Mouse (Mus musculus) midbrain, embryonic 13.5 days (tissue): Measurements from ENCODE around the gene Cd80. TPM values are rescaled to one million over a fixed set of nuclear protein-coding genes. Genes with fewer than 3 reads are reported as not detected.

Experiments used
- ATAC-seq: fragments of 200-750 bp; cut with Nextera tagmentation; 2 replicates; pipeline ENCODE4 v1.8.0; 2017; ENCODE audit warnings: mild to moderate bottlenecking, moderate TSS enrichment, moderate library complexity
- H3K27ac ChIP-seq: fragments of 300-500 bp; sonication (generic); 2 replicates; pipeline ENCODE4 v1.5.1; 2015; ENCODE audit warnings: inconsistent platforms, mild to moderate bottlenecking, moderate library complexity
- H3K27me3 ChIP-seq: fragments of 300-500 bp; sonication (generic); 2 replicates; pipeline ENCODE4 v1.6.1; 2015; ENCODE audit warnings: mild to moderate bottlenecking, inconsistent platforms
- H3K36me3 ChIP-seq: fragments of 300-500 bp; sonication (generic); 2 replicates; pipeline ENCODE4 v1.6.1; 2015; ENCODE audit warnings: mild to moderate bottlenecking, inconsistent platforms
- H3K4me1 ChIP-seq: fragments of 300-500 bp; sonication (generic); replicated peaks from 2 replicates; pipeline ENCODE4 v1.6.1; 2015; ENCODE audit warnings: inconsistent platforms
- H3K4me2 ChIP-seq: fragments of 300-500 bp; sonication (generic); replicated peaks from 2 replicates; pipeline ENCODE4 v1.6.1; 2015; ENCODE audit warnings: moderate library complexity, mild to moderate bottlenecking, inconsistent platforms
- H3K4me3 ChIP-seq: fragments of 300-500 bp; sonication (generic); replicated peaks from 2 replicates; pipeline ENCODE4 v1.5.1; 2015; ENCODE audit warnings: mild to moderate bottlenecking, inconsistent platforms
- H3K9ac ChIP-seq: fragments of 300-500 bp; sonication (generic); replicated peaks from 2 replicates; pipeline ENCODE4 v1.6.1; 2015; ENCODE audit warnings: mild to moderate bottlenecking, inconsistent platforms
- H3K9me3 ChIP-seq: fragments of 300-500 bp; sonication (generic); 2 replicates; pipeline ENCODE4 v1.6.1; 2016; ENCODE audit warnings: mild to moderate bottlenecking, inconsistent platforms
- WGBS: fragments of 180-500 bp; shearing (Covaris S2); methylation state at CpG from one replicate; pipeline ENCODE4 v1.1.7; 2015; 5-methylcytosine and 5-hydroxymethylcytosine counted together
- polyA plus RNA-seq: library from polyadenylated mRNA; unstranded; fragments of >200 nt; fragmentation: Nextera tagmentation; extraction: Ambion mirVana; gene quantifications from 2 replicates; pipeline ENCODE4 v1.2.1, GENCODE M21; 2015

The Cd80 gene
- polyA plus RNA-seq, result 0.54 and 0.69 TPM in 2 replicates

DNA sequence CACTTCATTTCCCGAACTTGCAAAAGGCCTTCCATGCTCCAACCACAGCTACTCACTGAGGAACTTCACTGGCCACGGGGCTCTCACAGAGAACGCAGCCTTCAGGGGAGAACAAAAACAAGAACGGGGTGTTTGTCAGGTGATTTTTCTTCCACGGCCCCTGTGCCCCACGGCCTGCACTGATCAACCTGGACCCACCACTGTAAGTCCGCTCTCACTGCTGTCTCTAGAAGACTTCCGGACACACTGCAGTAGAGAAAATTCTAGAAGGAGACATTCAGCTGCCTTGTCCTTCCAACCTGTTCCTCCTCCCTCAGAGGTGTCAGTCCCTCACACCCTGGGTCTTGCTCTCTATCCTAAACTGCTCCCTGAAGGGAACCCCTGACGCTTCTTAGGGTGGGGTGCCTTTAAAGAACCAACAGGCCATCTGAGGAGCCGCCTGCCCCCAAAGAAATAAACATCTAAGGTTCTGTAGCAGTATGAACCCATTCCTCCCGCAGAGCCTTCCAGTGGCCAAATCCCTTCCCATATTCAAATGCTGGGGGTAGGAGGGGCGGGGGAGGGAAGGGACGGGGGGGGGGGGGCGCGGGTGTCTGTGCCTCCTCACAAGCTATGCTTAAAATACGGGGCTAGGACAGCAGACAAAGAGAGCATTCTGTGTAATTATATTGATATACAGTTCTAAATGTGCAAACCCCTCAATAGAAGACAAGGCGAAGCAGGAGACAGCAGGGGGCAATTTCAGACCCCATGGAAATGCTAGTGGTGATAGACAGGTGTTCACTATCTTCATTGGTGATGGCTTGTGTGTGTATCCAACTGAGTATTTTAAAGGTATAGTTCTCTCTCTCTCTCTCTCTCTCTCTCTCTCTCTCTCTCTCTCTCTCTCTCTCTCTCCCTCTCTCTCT lies at the start of gene Cd80:
Gene Cd80 (plus strand): TSS at position 51 of the 908 bp plus-strand sequence.
- no peak within 1 kb of the TSS for H3K4me2 ChIP-seq
- peaks cover under 1% of the 10 kb centered on the region; the same call in 1 of the 2 replicates for H3K36me3 ChIP-seq
- no peak within 1 kb of the TSS for H3K27ac ChIP-seq
- no peak within 1 kb of the TSS for H3K9ac ChIP-seq
- ATAC-seq, result no peak
- H3K9me3 ChIP-seq, result no peaks in the 10 kb centered on the region
- H3K4me1 ChIP-seq, result peaks cover 12% of the 10 kb centered on the region
- H3K27me3 ChIP-seq, result no peaks in the 10 kb centered on the region
- H3K4me3 ChIP-seq, result no peak within 1 kb of the TSS
- 78% methylated on average over 17 of the region's 17 CpGs for WGBS

DNA sequence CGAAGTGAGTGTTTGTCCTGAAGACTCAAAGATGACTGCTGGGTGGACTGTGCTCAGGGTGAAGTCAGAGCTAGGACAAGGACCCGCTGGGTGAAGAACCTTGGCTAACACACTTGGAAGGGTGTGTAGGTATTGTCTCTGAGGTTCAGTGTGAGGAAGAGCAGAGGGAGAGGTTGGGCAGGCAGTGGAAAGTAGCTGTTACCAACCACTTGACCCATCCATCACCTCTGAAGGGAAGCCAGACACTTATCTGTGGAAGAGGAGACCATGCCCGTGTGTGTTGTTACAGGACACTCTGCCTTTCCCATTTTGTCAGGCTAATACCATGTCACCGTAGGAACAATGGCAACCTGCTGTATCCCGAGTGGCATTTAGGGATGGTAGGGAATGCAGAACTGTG lies 49.1 kb upstream of the Cd80 start:
- no peak for ATAC-seq
- no peak overlapping the region for H3K4me2 ChIP-seq
- WGBS, result 77% methylated on average over 5 of the region's 5 CpGs
- H3K9me3 ChIP-seq, result no peaks in the 10 kb centered on the region
- no peaks in the 10 kb centered on the region for H3K36me3 ChIP-seq
- H3K9ac ChIP-seq, result no peak overlapping the region
- H3K4me3 ChIP-seq, result no peak overlapping the region
- H3K27ac ChIP-seq, result no peak overlapping the region
- H3K27me3 ChIP-seq, result no peaks in the 10 kb centered on the region
- no peaks in the 10 kb centered on the region for H3K4me1 ChIP-seq

GRCm38 (mm10) chr16:38406708-38407107 lies 48.7 kb upstream of the Cd80 start:
- Histone ChIP-seq H3K4me1 (no peaks in the 10 kb centered on the region), H3K4me3 (no peak overlapping the region), H3K9me3 (no peaks in the 10 kb centered on the region), H3K27ac (no peak overlapping the region), H3K9ac (no peak overlapping the region), H3K4me2 (no peak overlapping the region), H3K36me3 (no peaks in the 10 kb centered on the region), H3K27me3 (no peaks in the 10 kb centered on the region)
- WGBS, result 88% methylated on average over 6 of the region's 6 CpGs
- ATAC-seq, result no peak

DNA sequence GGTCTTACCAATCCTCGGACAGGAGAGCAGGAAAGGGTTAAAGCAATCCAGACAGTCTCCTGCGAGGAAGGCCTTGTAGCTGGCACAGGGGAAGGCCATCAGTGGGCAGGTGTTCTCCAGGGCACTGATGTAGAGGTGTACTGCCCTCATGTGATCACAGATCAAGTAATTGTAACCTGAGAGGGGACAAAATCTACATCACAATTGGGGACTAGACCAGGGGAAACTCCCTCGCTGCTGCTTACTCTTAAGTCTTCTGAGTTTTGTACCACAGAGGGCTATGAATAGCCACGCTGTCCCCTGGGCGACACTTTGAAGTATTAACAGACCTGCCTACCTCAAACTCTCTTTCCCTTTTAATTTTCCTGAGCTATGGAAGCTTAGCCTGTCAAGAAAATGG lies 47.8 kb upstream of the Cd80 start:
- WGBS, result 37% methylated on average over 5 of the region's 5 CpGs

DNA sequence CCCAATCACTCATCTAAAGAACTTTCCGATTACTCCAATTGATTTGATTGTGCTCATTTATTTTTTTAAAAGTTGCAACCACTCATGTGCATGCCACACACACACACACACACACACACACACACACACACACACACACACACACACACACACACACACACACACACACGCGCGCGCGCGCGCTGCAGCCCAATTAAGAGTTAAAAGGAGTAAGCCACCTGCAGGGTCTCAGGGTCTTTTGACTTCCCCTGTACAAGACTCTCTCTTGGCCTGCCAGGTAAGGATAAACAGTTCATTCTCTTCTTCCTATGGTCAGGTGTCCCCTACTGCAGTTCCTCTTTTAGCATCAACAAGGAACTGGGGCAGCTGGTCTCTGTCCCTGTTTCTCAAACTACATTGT lies 46.9 kb upstream of the Cd80 start:
- Histone ChIP-seq H3K27ac (no peak overlapping the region), H3K4me2 (no peak overlapping the region), H3K36me3 (no peaks in the 10 kb centered on the region), H3K4me1 (no peaks in the 10 kb centered on the region), H3K27me3 (no peaks in the 10 kb centered on the region), H3K4me3 (no peak overlapping the region), H3K9me3 (no peaks in the 10 kb centered on the region), H3K9ac (no peak overlapping the region)
- no peak for ATAC-seq
- WGBS, result 97% methylated on average over 8 of the region's 8 CpGs

More for the DNA sequence above, 47.8 kb upstream of the Cd80 start:
- H3K27me3 ChIP-seq, result no peaks in the 10 kb centered on the region
- H3K4me3 ChIP-seq, result no peak overlapping the region
- no peaks in the 10 kb centered on the region for H3K36me3 ChIP-seq
- H3K4me1 ChIP-seq, result no peaks in the 10 kb centered on the region
- H3K9me3 ChIP-seq, result no peaks in the 10 kb centered on the region
- no peak overlapping the region for H3K27ac ChIP-seq
- H3K4me2 ChIP-seq, result no peak overlapping the region
- ATAC-seq, result no peak
- H3K9ac ChIP-seq, result no peak overlapping the region

GRCm38 (mm10) chr16:38414953-38415352 lies 40.4 kb upstream of the Cd80 start:
- H3K4me3 ChIP-seq, result no peak overlapping the region
- 83% methylated on average over 7 of the region's 7 CpGs for WGBS
- H3K4me2 ChIP-seq, result no peak overlapping the region
- no peaks in the 10 kb centered on the region for H3K36me3 ChIP-seq
- H3K27me3 ChIP-seq, result no peaks in the 10 kb centered on the region
- H3K9me3 ChIP-seq, result no peaks in the 10 kb centered on the region
- H3K4me1 ChIP-seq, result no peaks in the 10 kb centered on the region
- no peak overlapping the region for H3K9ac ChIP-seq
- no peak overlapping the region for H3K27ac ChIP-seq
- no peak for ATAC-seq

GRCm38 (mm10) chr16:38425374-38425773 lies 30.0 kb upstream of the Cd80 start:
- Histone ChIP-seq H3K4me3 (no peak overlapping the region), H3K9ac (no peak overlapping the region), H3K4me2 (no peak overlapping the region), H3K27me3 (no peaks in the 10 kb centered on the region), H3K27ac (no peak overlapping the region), H3K36me3 (no peaks in the 10 kb centered on the region), H3K4me1 (no peaks in the 10 kb centered on the region), H3K9me3 (no peaks in the 10 kb centered on the region)
- 89% methylated on average over 2 of the region's 2 CpGs for WGBS
- ATAC-seq, result no peak

GRCm38 (mm10) chr16:38425799-38426198 lies 29.6 kb upstream of the Cd80 start:
- no peak overlapping the region for H3K27ac ChIP-seq
- 89% methylated on average over 1 of the region's 1 CpGs for WGBS

GRCm38 (mm10) chr16:38431446-38432185 lies 23.7 kb upstream of the Cd80 start:
- no peak for ATAC-seq
- 36% methylated on average over 13 of the region's 13 CpGs for WGBS

More at GRCm38 (mm10) chr16:38425799-38426198, 29.6 kb upstream of the Cd80 start:
- Histone ChIP-seq H3K9me3 (no peaks in the 10 kb centered on the region), H3K27me3 (no peaks in the 10 kb centered on the region), H3K36me3 (no peaks in the 10 kb centered on the region), H3K4me1 (no peaks in the 10 kb centered on the region), H3K4me2 (no peak overlapping the region), H3K4me3 (no peak overlapping the region), H3K9ac (no peak overlapping the region)
- no peak for ATAC-seq

DNA sequence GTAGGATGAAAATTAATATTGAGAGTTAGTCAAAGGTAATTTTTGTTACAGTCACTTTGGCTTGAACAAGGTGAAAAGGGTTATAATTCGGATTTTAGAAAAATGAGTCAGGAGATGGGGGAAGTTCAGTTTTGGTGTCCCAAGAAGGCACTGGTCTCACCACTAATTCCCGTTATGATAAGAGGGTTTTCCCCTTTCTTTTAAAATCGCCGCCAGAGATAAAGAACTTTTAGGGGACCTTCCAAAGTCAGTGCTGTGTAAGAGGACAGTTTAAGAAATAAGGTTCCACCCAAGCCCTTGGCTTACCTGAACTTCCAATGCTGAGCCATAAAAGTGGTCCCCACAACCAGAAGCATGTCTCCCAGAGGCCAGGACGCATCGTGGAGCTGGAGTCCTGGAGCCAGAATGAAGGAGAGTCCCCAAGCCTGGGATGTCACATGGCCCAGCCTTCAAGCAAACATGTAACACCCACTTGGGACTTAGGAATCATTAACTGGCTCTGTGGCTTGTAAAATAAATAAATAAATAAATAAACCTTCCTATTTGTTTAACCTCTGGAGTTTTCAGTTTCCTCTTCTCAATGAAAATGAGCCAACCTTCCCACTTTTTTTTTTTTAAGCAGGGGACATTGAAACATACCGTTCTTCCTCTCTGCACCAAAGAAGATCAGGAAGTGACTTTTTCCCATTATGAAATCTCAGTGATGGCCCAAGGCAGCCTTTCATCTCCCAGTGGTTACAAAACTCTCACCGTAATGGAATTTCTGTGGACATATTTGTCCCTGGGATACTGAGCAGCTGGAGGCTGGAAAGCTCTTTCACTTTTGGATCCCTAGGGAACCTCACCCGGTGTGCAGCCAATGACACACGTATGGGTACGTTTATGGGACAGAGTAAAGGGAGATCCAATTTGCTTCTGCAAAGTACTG lies 22.6 kb upstream of the Cd80 start, which contains the start of gene Pla1a:
Gene Pla1a (minus strand): TSS at position 648 of the 928 bp plus-strand sequence.
- Histone ChIP-seq H3K4me3 (no peak within 1 kb of the TSS), H3K27me3 (no peaks in the 10 kb centered on the region), H3K9ac (no peak within 1 kb of the TSS), H3K27ac (no peak within 1 kb of the TSS), H3K36me3 (no peaks in the 10 kb centered on the region), H3K4me1 (no peaks in the 10 kb centered on the region), H3K4me2 (no peak within 1 kb of the TSS), H3K9me3 (no peaks in the 10 kb centered on the region)
- no peak for ATAC-seq
- 88% methylated on average over 11 of the region's 11 CpGs for WGBS

More at GRCm38 (mm10) chr16:38431446-38432185, 23.7 kb upstream of the Cd80 start:
- no peak overlapping the region for H3K4me3 ChIP-seq
- H3K27ac ChIP-seq, result no peak overlapping the region
- H3K9ac ChIP-seq, result no peak overlapping the region
- no peaks in the 10 kb centered on the region for H3K27me3 ChIP-seq
- no peaks in the 10 kb centered on the region for H3K9me3 ChIP-seq
- H3K4me1 ChIP-seq, result no peaks in the 10 kb centered on the region
- H3K36me3 ChIP-seq, result no peaks in the 10 kb centered on the region
- H3K4me2 ChIP-seq, result no peak overlapping the region

DNA sequence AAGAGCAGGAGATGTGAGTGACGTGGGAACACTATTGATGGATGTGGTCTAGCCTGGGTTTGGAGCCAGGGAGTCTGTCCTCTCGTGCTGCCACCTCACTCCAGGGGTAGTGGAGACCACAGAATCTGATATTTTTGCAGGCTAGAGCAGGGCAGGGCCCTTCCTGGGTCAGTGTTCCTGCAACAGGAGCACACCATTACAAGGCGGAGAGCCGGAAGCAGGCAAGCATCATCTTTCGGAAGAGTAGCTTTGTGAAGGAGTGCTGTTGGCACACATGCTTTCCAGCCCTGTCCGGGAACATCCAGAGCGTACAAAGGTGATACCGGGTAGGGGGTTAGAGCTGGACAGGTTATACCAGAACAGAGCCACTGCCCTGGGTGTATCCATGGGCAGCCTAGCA lies 21.8 kb upstream of the Cd80 start:
- Histone ChIP-seq H3K9ac (no peak overlapping the region), H3K27me3 (no peaks in the 10 kb centered on the region), H3K36me3 (no peaks in the 10 kb centered on the region), H3K9me3 (no peaks in the 10 kb centered on the region), H3K4me2 (no peak overlapping the region), H3K4me3 (no peak overlapping the region), H3K4me1 (no peaks in the 10 kb centered on the region), H3K27ac (no peak overlapping the region)
- ATAC-seq, result no peak
- 85% methylated on average over 8 of the region's 8 CpGs for WGBS
